Mouse (Mus musculus) lung, adult 18-20 months (tissue): ENCODE measurements around the gene Klhl9.
"Not testable (repeated sequence)": the region's sequence is repeated elsewhere in the genome, so short reads cannot be mapped to it uniquely, and the experiment has no call there.

ENCODE experiments used
- DNase-seq, 2 experiments: peaks; one replicate each; pipeline ENCODE4 v3.0.0; 2022; ENCODE audit warnings: mixed read lengths in 2 of 2

The Klhl9 gene

GRCm38 (mm10) chr4:88721791-88722721, at the start of gene Klhl9, which contains the start of gene Gm26566:
Klhl9 (minus strand) TSS chr4:88722465.
Gm26566 (plus strand) TSS chr4:88721805.
- DNase-seq, result peak; percentile 91 to 93

DNA sequence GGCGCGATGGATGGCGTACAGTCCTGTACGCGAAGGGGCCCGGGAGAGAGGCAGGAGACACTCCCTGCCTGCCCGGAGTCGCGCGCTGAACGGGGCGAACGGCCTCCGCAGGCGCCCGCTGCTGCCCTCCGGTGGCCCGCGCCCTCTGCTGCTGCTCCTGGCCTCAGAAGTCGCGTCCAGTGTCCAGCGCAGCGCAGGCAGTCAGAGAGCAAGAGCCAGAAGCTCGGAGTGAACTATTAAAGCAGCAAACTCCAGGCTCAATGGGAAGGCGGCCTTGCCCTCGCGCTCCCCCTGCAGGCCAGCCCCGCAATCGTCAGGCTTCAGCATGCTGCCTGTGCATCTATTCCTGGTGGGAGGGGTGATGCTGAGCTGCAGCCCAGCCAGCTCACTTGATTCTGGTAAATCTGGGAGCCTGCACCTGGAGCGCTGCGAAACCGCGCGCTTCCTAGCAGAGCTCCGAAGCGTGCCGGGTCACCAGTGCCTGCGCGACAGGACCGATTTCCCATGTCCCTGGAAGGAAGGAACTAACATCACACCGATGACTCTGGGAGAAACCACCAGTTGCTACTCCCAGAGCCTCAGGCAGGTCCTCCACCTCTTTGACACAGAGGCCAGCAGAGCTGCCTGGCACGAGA, 41.2 kb upstream of the Klhl9 start:
- peak; percentile 72 to 77 for DNase-seq

- DNase-seq, result not testable (repeated sequence)
These were observed 40.1 kb upstream of the Klhl9 start for GRCm38 (mm10) chr4:88762341-88762740.

- peak; percentile 54 to 72 for DNase-seq
These were observed 39.5 kb upstream of the Klhl9 start for GRCm38 (mm10) chr4:88761776-88762175.

- DNase-seq, result peak; percentile 84 to 87
These were observed 38.2 kb upstream of the Klhl9 start for GRCm38 (mm10) chr4:88760431-88760830.

- DNase-seq, result peak; percentile 35 to 38
These were observed 37.5 kb upstream of the Klhl9 start, which contains the start of gene Gm13283 for GRCm38 (mm10) chr4:88759610-88760268. Gm13283 (plus strand) TSS chr4:88760119.

- DNase-seq, result not testable (repeated sequence)
These were observed 36.5 kb upstream of the Klhl9 start for GRCm38 (mm10) chr4:88758751-88759150.

DNA sequence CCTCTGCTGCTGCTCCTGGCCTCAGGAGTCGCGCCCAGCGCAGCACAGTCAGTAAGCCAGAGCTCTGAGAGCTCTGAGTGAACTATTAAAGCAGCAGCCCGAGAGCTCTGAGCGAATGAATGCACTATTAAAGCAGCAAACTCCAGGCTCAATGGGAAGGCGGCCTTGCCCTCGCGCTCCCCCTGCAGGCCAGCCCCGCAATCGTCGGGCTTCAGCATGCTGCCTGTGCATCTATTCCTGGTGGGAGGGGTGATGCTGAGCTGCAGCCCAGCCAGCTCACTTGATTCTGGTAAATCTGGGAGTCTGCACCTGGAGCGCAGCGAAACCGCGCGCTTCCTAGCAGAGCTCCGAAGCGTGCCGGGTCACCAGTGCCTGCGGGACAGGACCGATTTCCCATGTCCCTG, 35.4 kb upstream of the Klhl9 start:
- DNase-seq, result peak; percentile 89

GRCm38 (mm10) chr4:88756581-88757513, 34.6 kb upstream of the Klhl9 start:
- not testable (repeated sequence) for DNase-seq

GRCm38 (mm10) chr4:88754818-88755340, 32.6 kb upstream of the Klhl9 start, which contains the start of gene Gm13271:
Gm13271 (plus strand) TSS chr4:88754868.
- DNase-seq, result peak; percentile 47 to 73

GRCm38 (mm10) chr4:88749926-88750325, 27.7 kb upstream of the Klhl9 start:
- DNase-seq, result no peak

- DNase-seq, result no peak
These were observed 21.9 kb upstream of the Klhl9 start for GRCm38 (mm10) chr4:88744207-88744606.

DNA sequence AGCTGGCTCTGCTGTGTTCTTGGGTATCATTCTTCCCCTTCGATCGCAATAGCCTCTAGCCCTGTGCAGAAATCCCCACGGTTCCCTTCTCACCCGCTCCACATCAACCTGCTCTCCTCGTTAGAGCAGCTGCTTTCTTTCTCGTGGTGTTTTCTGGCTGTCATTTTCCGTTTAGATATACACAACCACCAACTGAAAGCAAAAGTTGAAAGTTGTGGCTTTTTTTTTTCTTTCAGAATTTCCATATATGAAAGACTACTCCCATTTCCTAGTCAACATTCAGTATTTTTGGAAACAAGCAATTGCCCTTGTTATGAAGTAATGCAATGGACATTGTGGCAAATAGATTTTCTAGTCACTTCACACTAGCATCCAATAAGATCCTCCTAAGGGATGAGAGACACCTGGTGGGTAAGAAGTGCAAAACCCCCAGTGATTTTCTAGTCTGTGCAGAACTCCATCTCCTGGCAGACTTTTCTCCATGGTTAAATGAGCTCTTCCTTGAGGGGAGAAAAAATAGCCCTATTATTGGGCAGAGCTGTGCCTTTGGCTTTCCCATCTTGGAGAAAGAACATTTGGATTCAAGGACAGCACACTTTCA, 20.6 kb upstream of the Klhl9 start:
- DNase-seq, result no peak

DNA sequence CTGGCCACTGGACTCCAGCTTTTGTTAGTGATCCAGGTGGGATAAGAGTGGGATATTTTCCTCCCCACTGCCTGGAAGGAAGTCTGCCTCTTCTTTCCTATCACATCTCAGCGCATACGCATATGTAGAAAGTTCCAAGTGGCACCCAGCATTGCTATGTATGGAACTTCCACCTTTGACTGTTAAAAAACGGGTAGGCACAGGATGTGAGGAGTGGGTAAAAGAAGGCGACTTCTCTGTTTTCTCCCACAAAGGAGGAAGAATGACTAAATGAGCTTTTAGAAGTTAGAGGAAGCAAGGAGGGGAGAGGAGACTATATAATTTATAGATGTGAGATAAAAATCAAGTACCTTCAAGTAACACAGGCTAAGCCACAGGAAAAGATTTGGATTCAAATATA, 19.2 kb upstream of the Klhl9 start:
- no peak for DNase-seq

GRCm38 (mm10) chr4:88739036-88739435, 16.8 kb upstream of the Klhl9 start:
- DNase-seq, result no peak

DNA sequence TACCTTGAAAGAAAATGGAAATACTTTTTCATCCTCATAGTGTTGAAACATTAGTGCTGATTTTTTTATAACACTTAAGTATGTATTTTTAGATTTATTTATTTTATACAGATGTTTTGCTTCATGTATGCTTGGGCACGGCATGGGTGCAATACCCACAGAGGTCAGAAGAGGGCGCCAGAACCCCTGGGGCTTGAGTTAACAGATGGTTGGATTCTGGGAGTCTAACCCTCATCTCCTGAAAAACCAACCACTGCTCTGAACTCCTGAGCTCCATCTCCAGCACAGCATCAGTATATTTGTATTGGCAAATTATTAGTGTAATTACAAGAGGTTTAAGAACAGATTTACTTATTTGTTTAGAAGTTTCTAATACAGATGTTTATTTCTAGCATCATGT, 16.2 kb upstream of the Klhl9 start:
- peak; percentile 60 to 69 for DNase-seq

DNA sequence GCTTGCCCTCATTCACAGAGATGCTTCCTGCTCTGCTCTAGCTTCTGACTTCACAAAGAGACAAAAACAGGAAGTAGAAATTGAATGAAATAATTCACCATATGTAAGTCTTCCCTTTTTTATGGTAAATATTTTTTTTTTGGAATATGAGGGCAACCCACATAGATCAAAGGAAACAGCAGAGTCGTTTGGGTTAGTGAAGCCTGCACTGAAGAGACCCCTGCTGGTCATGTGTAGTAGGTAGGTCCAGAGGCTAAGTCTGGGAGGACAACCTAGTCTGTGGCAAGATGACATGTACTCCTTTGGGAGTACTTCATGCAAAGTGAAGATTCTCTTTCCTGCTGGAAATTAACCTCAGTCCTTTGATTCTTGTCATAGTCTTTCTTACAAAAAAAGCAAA, 5.1 kb upstream of the Klhl9 start:
- peak; percentile 31 to 46 for DNase-seq

GRCm38 (mm10) chr4:88726727-88727126, 4.5 kb upstream of the Klhl9 start:
- DNase-seq, result no peak

DNA sequence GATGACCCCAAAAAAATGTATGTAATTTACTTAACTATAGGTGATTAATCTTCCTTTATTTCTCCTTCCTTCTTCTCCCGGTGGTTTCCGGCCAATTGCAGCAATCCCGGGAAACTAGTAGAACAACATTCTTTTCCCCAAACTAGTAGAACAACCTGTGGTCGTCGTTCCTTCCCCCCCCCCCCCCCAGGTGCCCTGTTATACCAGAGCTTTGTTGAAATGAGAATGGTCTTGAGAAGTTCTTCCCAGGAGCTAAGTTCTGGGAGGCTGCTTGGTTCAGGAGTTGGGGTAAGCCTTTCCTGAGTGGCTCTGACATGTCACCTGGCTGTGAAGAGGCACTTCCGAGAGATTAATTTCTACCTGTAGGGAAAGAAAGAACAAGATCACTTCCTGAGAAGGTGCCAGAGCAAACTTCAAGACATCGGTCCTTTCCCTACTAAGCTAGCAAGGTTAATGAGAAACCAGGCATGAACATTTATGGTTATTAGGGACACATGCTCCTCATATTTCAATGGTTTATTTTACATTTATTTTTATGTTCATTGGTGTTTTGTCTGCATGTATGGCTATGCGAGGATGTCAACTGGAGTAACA, 1.3 kb upstream of the Klhl9 start:
- DNase-seq, result peak in 1 of 2 experiments; percentile 40

DNA sequence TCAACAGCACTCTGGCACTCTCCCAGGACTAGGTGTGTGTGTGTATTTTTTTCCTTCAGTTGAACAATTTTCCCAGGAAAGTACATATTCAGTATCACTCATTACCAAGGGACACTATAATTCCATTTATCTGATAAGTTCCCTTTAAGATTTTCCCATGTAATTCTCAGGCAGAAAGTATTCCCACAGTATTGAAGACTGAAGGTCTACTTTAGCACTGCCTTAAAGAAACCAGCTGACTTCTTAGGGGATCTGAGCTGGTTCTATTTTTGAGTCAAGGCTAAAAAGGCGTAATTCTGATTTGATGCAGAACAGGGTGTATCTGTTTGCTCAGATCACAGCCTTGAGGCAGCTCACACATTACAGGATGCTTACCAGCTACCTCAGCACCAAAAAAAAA, 3.5 kb downstream of the Klhl9 start:
- DNase-seq, result no peak

DNA sequence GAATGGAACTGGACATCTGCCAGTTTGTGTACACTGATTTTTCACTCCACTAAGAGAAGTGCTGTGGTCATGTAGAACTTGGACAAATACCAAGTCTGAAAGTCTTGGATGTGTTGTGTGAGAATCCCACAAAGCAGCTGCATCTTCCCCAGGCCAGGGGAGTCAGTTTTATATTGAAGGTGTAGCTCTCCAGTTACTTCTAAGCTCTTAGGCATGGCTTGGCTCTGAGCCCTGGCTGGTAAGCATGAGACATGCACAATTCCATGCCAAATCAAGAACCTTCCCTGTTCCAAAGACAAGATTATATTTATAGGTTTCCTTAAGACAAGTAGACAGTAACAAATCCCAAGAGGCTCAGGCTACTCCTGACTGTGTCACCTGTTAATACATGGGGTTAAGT, 7.2 kb downstream of the Klhl9 start:
- no peak for DNase-seq
